Mouse (Mus musculus): ENCODE data around the gene Vmn1r77.
"Not testable (repeated sequence)": the region's sequence is repeated elsewhere in the genome, so short reads cannot be mapped to it uniquely, and the experiment has no call there.

Gene Vmn1r77

DNA sequence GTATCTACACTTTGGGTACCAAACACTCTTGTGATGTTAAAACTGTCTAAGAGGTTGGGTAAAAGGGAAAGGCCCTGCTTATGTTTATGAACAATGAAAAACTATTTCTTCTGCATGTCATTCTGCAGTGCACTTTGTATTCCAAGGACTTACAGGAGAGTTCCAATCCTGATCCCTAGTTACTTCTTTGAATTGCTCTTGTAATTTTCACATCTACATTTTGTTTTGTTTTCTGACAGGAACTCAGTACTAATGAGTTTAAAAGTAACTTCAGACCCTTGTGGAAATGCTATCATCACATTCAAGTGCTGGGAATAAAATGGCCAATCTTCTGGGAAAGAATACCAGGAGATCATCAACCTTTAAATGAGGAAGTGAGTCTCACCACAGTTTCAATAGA, at the start of gene Vmn1r77:
Gene Vmn1r77, plus strand, starts transcription at position 301 of the 400 bp plus-strand sequence.
- DNase-seq, result not testable (repeated sequence)

DNA sequence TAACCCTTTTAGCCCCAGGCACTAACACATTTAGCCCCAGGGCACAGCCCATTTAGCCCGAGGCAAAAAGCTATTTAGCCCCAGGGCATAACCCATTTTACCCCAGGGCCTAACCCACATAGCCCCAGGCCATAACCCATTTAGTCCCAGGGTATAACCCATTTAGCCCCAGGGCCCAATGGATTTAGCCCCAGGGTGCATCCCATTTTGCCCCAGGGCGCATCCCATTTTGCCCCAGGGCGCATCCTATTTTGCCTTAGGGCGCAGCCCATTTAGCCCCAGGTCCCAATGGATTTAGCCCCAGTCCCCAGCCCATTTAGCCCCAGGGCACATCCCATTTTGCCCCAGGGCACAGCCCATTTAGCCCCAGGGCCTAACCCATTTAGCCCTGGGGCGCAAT, 25.1 kb upstream of the Vmn1r77 start:
- DNase-seq, result not testable (repeated sequence)

- not testable (repeated sequence) for DNase-seq
Measured at GRCm38 (mm10) chr7:12012392-12012791, 24.2 kb upstream of the Vmn1r77 start.

- DNase-seq, result no peak
Measured at GRCm38 (mm10) chr7:12013106-12013505, 23.4 kb upstream of the Vmn1r77 start.

- not testable (repeated sequence) for DNase-seq
Measured at GRCm38 (mm10) chr7:12017829-12018228, 18.7 kb upstream of the Vmn1r77 start.

DNA sequence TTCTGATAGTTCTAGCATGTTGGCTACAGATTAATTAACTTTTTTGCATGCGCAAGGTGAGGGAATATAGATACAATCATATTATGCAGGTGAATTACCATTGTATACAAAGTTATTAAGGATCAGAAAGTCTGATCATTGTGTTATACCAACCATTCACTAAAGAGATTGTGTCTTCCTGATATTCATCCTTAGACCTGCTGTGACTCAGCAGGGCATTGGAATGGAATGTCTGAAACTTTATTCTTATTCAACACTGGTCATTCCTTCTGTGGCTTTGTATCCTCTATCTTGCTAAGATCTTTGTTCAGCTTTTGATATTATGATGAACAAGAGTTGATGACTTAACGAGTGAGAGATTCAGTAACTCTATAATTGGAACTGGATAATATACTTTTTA, 4.1 kb downstream of the Vmn1r77 start:
- no peak for DNase-seq

All from kidney, postnatal 4 days (tissue).